Mouse (Mus musculus): ENCODE measurements around the gene Lpcat1.

The Lpcat1 gene

DNA sequence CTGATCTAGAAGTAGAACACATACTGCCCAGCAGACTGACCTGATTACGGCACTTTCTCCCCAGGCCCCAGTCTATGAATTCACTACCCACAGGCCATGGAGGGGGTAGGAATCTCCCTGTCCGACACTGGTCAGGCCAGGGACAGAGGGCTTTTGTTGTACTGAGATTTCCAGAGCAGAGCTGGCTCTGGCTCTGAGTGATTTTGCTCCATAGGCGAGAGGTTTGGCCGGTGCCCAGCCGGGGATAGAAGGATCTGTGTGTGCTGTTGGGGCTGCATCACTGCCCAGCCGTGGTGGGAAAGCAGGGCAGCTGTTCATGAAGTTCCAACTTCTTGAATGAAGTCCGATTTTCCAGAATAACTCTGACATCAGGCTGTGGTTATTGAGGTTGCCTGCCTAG, 20.1 kb upstream of the Lpcat1 start:
- no peak for DNase-seq

DNA sequence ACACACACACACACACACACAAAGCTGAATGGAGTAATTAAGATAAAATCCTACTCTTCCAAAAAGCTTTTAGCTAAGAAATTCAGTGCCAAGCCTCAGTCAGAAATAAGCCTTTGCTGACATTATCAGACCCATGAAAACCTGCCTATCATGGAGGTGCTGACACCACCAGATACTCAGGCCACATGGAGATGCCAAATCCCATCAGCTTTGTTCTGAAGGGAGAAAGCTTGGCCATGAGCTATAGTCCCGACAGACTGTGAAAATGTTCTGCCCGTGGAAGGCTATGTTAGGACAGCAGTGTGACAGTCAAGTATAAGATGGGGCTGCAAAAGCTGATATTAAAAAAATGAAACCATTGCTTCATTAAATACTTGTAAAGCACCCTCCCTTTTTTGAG, 19.5 kb upstream of the Lpcat1 start:
- no peak for DNase-seq

DNA sequence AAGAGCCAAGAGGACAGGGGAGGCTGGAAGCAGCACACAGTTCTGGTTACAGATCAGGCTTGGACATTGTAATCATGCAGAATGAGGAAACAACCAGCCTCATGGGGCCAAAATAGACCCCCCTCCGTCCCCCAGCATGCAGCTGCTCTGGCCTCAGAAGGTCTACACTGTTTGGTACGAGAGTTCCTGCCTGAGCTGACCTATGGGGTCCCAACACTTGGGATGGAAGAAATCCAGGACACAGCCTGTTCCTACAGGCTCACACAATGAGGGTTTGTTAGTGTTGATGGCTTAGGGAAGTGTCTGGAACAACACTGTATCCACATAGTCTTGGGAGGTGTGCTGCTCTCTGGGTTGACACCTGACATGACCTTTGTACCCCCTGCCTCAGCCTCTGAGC, 18.8 kb upstream of the Lpcat1 start:
- no peak for DNase-seq

DNA sequence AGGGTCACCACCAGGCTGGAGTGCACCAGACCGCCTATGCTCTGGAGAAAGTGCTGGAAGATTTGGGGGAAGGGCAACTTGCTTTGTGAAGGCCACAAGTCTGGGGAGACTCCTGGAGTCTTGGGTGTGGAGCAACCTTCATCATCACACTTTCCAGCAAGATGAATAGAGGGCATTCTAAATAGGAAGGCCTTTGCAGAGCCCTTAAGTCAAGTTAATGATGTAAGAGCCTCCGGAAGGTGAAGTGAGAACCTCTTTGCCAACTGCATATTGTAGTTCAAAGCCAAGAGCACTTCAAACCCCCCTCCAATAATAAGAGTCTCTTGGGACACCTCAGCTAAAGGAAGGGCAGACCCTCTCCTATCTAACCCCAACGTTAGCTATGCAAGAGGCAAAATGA, 18.3 kb upstream of the Lpcat1 start:
- no peak for DNase-seq

DNA sequence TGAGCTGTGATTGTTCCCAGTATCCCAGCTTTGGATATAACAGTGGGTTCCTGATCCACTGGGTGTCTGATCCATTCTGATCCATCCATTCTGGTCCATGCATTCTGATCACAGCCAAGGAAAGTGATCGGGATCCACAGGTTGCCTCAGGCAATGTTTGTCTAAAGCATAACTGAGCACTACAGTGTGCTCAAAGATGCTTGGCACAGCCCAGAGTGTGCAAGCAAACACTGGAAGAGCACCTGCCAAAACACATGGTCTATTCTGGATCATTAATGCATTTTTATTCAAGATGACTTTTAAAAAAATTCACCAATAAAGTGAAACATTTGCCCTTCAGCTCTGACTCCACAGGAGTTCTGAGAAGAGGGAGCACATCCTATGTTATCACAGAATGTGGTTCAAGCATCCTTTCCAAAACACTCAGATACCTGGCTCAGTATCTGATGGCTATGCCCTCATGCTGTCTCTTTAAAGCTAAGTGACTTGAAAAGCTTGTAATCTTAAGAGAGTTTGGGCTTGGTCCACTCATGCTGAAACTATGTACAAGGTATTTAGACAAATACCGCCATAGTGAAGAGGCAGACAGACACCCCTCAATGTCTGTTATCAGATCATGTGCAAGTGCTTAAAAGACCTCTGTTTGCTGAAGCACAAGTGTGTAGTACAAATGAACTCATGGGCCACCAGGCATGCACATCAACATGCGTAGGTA, 13.3 kb upstream of the Lpcat1 start:
- no peak for DNase-seq

DNA sequence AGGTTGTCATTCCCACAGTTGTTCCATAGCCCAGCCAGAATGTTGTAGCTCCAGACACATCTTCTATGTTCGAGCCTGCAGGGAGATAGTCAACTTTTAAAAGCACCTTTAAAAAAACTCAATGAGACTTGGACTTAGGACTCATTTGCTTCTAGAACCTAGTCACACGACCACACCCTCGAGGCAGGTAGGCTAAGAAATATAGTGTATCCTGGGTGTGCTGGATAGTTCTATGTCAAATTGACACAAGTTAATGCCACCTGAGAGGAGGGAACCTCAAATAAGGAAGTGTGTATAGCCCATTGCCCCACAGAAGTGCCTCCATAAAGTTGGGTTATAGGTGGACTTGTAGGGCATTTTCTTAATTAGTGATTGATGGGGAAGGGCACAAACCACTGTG, 11.7 kb upstream of the Lpcat1 start:
- DNase-seq: no peak

DNA sequence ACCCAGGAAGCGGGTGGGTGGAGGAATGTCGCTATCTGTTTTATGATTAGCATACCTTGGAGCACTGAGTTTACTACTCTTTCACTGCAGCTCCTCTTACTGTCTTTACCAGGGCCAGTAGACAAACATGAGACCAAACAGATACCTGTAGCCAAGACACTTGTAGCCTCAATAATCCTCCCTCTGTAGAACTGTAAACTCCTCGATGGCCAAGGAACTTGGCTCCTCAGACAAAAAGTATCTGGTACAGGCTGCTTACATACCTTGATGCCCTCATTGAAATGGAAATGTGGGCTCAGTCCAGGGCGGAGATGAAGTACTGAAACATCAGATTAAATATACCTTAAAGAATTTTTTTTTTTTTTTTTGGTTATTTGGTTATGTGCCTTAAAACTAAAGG, 9.7 kb upstream of the Lpcat1 start:
- no peak for DNase-seq

DNA sequence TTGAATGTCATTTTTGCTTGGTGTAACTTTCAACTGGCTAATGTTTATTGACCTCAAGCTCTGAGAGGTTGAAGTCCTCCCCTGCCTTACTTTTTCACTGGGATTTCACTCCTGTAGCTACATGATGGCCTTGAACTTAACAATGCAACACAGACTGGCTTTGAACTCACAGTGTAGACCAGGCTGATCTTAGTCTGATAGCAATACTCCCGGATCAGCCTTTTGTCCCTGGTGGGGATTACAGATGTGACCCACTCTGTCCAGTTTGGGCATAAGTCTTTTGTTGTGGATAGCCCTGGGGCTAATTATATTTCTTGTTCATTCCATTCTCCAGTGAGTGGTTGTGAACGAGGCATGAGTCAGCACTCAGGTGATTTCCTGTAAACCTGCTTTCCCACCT, 9.3 kb upstream of the Lpcat1 start:
- no peak for DNase-seq

DNA sequence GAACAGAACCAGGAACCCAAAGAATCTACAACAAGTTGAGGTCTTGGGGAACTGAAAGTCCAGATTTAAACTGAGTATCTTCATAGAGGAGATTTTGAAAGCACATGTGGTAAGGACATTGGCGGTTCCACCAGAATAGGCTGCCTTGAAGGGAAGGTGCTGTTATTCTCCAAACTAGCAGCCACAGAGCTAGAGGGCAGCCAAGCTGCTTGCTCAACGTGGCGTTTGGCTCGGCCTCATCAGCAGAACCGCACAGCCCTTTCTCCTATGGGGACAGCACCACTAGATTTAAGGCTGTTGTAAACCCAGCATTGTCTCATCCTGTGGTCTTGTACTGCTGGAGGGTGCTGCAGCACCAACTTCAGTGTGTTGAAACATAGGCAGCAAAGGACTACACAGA, 8.3 kb upstream of the Lpcat1 start:
- no peak for DNase-seq

DNA sequence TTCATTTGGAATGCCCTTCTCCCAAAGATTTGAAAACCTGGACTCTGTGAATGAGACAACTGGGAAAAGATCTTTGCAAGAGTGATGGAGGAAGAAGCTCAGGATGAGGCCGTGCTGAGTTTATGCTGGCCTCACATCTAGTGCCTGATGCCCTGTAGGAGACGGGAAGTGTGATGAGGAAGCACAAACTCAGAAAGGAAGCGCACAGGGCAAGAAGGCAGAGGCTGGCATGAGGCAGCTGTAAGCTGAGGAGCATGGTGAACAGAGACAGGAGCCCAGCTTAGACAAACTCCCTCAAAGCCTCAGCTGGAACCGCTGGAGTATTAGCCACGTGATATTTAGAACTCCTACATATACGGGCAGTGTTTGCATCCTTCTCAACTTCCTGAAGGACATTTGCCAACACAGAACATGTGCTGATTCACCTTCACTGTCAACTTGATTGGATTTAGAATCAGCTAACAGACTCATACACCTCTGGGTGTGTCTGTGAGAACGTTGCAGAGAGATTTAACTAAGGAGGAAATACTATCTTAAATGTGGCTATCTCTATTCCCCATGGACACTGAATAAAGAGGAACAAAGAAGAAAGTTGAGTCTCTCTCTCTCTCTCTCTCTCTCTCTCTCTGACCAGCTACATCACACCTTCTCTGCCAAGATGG, 7.7 kb upstream of the Lpcat1 start:
- DNase-seq: no peak

DNA sequence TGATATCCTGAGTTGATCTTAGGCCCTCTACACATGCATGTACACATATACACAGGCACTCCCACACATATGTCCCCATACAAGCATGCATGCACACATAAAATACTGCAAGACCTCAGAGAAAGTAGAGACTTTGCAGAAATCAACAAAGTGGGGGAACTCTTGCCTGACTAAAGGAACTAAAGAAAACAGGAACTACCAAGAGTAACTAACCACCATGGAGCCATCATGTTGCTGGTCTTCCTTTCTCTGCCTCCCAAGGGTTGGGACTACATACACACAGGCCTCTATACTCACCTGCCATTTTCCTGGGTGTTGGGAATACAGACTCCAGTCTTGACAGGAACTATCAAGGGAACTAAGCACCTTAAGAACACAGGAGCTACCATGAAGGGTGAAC, 5.4 kb upstream of the Lpcat1 start:
- no peak for DNase-seq

DNA sequence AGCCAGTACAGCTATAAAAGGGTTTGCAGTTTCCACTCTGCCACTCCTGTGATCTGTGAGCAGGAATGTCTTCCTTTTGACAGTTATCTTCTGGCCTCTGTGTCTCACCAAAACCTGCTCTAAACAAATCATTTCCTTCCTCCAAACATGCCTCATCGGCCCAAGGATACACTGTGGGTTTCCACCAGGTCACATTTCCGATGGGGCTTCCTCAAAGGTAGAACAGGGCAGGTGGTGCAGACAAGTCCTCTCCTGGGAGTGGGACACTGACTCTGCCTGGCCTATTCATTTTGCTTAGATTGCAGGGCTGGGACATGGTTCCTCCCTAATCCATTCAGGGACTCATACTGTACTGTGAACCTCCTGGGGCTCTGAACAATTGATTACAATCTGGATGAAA, 1.8 kb upstream of the Lpcat1 start:
- DNase-seq: peak; percentile 7

DNA sequence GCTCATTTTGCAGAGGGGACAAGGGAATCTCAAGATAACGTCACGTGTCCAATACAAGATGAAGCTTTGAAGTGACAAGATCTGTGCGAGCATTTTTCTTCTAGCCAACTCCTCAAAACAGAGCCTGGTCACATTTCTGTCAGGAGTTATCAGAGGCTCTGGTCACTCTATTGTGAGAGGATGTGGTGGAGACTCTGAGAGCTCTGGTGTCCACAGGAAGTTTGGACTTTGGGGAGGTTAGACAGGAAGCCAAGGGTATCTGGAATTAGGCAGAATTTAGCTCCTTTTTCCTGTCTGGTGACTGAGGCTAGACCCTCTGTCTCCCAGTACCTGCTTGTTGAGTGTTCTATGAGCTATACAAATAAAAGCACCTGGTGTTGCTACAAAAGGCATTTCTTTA, 586 bp upstream of the Lpcat1 start:
- DNase-seq: peak; percentile 20

DNA sequence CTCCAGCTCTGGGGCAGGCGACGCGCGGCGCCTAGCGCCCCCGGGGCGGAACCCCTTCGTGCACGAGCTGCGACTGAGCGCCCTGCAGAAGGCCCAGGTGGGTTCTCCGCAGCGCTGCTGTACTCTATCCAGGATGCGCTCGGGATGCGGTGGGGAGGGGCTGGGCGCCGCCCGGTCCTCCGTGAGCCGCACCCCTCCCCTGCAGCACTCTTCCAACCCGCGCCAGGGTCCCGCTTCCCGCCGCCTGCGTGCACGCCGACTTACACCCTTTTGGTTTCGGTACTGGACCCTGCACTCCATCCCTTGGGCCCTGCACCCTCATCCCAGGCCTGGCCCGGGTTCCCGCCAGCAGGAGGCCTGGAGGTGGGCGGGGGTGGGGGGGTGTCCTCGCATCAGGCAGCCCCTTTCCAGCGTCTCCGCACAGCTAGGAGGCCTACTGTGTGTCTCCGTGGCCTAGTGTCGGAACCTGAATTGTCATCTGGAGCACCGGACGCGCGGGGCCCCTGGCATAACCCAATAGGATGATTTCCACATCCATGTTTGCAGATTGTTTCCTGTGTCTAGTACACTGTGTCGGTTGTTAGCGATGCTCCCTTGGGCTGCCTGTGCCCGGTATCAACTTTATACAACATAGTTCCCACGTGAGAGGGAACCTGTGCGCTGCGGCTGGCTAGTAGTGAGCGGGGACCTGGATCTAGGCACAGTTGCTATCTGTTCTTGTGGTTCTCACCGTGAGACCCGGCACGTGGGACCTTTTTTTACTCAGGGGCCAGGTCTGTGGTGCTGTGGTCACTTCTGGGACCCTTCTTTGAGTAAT, 632 bp downstream of the Lpcat1 start:
- peak; percentile 78 for DNase-seq

DNA sequence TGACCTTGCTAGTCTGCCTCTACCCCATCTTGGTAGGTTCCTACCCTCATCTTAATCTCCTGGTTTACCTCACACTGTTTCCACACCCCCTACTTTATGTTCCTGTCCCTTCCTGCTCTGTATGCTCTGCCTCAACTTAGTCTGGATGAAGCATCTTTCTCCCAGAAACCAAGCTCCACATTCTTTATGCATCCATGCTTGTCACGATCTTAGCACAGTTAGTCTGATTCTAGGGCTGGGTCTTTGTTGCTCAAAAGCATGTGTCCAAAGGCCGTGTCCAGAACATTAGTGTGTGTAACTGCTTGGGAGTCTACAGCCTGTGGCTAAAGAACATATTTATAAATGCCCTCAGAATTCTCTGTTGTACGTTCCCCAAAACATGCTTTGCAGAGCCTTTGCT, 1.8 kb downstream of the Lpcat1 start:
- DNase-seq: no peak

DNA sequence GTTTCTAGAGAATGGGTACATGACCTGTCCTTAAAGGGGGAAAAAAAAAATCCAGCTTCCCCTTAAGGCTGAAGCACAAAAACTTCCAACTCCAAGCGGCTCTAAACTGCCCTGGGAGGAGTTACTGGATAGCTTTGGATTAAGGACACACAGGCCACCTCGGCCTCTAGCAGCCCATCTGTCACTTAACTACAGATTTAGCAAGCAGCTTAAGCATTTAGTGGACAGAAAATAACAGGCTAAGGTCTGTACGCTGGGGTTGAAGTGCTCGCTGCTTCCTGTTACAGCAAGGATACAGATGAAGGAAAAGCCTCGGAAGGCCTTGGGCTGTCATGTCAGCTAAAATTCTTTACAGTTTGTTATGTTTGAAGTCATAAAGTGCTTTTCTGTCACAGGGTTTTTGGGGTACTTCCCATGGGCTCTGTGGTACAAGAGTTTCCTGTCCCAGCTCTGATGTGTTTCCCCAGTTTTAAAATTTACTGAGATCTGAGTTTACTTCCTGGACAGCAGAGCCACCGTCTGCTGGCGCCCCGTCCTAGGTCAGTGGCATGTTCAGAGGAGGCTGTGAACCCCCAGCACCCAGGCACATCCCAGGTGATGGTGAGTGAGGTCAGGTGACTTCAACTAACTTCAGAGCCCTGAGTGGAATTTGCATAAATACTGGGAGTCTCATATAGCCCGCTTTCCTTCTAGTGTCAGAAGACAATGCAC, 2.4 kb downstream of the Lpcat1 start:
- no peak for DNase-seq

DNA sequence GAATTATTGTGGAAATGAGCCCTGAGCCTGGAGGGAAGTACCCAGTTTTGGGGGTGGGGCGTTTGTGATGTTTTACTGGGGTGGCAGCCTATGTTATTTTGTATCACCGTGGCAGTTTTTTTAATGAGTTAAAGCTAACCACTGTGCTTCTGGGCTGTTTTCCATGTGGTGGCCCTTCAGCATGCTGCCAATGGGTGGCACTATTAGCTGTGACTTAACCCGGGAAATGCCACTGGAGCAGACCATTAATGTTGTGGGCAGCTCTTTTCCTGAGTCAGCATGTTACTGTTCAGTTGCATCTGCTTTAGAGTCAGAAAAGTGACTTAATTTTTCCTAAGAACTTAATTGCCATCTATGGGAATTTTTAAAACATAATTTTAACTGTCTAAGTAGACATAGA, 5.5 kb downstream of the Lpcat1 start:
- no peak for DNase-seq

DNA sequence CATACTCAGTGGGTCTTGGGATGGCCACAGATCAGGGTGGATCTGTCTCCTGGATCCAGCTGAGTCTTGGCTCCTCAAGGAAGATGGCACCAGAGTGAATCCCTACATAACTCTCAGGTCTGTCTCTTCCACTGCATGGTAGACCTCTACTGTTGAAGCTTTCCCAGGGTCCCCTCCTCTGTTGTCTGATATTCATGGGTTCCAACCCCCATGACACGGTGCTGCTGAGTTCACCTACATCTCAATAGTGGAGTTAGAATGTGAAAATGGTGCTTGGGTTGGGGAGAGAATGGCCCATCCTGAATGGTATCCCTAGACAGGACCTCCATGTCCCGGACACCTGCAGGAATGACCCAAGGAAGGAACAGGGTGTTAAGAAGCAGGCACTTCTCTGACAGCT, 6.7 kb downstream of the Lpcat1 start:
- DNase-seq: no peak

DNA sequence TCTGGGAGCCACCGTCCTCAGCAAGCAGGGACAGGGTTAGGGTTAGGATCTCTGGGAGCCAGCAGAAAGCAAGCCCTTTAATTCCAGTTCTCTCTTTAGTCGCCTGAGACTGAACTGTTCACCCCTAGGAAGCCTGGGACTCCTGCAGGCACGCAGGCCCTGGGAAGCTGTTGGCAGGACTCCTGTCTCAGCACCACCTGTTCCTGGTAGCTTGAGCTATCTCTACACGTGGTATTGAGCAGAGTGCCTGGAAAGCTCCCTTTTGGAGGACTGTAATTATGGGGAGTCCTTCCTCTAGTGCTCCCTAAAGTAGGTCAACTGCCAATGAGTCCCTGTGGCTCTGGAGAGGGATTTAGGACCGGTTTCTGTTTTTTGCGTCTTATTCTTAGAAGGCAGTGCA, 7.2 kb downstream of the Lpcat1 start:
- DNase-seq: peak; percentile 86

DNA sequence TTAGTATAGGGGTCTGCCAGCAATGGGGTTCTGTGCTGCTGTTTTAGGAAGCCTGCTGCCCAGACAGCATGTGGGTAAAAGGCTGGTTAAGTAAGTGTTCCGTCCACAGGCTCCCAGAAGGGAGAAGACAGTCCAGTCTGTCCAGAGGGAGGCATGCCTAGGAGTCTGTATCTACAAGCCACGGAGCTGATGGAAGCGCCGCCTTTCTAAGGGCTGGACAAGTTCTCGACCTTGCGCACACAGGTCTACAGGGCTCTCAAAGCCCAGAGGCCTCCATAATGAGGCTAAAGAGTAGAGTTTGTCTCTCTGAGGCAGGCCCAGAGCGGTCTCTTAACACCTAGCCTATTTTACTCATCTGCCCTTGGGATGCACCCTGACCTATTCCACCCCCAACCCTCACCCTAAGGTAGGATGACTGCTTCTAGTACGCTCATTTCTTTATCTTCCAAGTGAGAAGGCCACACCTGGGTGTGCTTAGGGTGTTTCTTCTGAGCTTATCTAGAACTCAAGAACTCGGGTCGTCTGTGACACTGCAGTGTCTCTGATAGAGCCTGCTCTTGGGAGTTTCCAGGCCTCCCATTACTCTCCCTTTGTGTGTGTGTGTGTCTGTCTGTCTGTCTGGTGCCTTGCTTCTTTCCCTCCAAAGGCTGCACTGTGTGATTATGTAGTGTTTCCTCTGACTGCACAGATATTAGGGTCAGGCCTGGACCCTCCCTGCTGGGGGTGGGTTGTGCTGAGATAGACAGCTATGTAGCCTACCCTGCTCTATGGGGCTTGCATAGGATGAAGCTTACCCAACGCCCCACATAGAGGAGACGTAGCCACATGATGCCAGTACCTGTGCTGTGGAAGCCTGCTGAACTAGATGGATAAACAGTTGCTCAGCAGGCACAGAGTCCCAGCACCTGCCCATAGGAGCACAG, 8.3 kb downstream of the Lpcat1 start:
- peak; percentile 13 for DNase-seq

DNA sequence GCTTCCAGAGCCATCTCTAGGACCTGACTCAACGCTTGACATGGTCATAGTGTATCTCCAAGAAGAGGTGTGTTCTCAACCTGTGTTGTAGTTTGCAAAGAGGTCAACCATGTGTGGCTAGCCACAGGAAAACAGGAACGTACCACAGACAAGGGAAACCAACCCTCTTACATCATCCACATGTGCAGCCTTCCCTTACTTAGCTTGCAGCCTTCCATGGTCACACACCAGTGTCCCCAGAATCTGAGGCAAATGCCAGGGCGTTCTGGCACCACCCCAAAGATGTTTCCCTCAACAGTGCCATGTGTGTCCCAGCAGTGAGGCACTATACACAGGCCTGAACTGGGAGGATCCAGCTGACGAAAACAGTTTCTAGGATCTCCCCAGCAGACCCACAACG, 9.3 kb downstream of the Lpcat1 start:
- DNase-seq: peak; percentile 36

DNA sequence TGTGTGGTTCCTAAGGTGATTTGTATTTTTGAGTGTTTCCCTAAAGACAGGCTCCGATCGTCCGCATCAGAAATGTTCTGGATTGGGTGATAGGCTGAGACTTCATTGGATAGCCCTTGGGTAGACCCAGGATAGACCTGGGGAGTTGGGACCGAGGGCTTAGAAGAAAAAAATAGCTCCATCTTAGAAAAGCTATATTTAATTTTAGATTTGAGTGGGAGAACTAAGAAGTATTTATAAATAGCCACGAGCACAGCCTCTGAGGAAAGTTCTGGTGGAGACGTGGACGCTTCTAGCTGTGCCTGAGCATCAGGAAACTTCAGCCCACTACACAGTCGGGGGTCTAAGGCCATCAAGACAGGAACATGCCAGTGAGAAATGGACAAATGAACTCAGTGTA, 9.8 kb downstream of the Lpcat1 start:
- no peak for DNase-seq
